In the genomic region with DNA sequence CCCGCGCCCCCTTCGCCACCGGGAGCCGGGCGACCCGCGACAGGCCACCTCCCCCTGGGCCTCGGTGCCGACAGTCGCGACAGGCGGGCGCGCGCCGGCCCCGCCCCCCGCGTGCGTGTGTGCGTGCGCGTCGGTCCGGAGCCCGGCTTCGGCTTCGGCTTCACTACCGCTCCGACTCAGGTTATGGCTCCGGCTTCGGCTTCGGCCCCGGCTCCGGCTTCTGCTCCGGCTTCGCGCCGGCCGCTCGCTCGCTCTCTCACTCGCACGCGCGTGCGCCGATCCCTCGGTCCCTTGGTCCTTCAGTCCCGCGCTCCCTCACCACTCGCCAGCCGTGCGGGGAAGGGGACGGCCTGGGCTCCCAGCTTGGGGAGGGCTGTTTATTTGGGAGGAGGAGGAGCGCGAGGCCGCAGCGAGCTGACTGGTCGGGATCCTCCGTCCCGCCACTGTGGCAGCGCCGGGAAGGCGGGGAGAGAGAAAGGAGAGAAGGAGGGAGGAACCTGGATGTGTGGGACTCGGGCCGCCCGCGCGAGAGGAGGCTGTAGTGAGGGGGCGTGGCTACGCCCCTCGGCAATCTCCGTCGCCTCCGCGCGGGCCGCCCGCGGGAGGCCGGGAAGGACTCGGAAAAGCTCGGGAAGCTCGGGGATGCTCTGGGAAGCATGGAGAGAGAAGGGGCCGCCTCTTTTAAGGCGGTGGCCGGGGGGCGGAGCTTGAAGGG, we compare ENCODE assay signal across 8 mouse cellular contexts. TPM values are rescaled to one million over a fixed set of nuclear protein-coding genes. Genes with fewer than 3 reads are reported as not detected.
A peak's percentile ranks its signal among the peaks of the same experiment; 100 is the strongest.
DNase-seq lines count a peak whose midpoint lies in the region; ATAC-seq and TF ChIP-seq lines count a peak whose summit lies in the region.

A gene (minus strand): TSS at position 458 of the 715 bp plus-strand sequence.

- intact Hi-C loops in heart, postnatal 14 days (cut with DNase I) = loop anchor here (5.0 kb wide), 1 partner anchor 49 kb away; no protein-coding TSS in a partner anchor

- peaks cover 4 to 11% of the 10 kb centered on the region in 2 experiments; a peak in 3 of 4 replicates for H3K4me1 ChIP-seq in ES-E14 (ENCODE audit: control insufficient read depth in 2 of 2, insufficient read depth in 2 of 2, low read length in 2 of 2, poor library complexity in 1 of 2)
- H3K4me1 ChIP-seq in forebrain, embryonic 15.5 days = peaks cover 36% of the 10 kb centered on the region
- no peaks in the 10 kb centered on the region; the same call in none of the 2 replicates for H3K4me1 ChIP-seq in liver, embryonic 16.5 days (ENCODE audit: control insufficient read depth, low read depth, low read length)
- H3K4me1 ChIP-seq in neural tube, embryonic 15.5 days = peaks cover 31% of the 10 kb centered on the region
- H3K4me1 ChIP-seq in thymus, adult 2 months (replicated peaks; ENCODE audit: control insufficient read depth, insufficient read depth, low read length) = 0 out of 2 replicates have a peak, but pooled peaks cover 7% of the 10 kb centered on the region

- peak within 1 kb of the TSS; percentile 95 for H3K27ac ChIP-seq in ES-E14 (ENCODE audit: insufficient read depth, low read depth, low read length, poor library complexity, severe bottlenecking)
- peak within 1 kb of the TSS; percentile 97 for H3K27ac ChIP-seq in forebrain, embryonic 15.5 days (replicated peaks)
- peak within 1 kb of the TSS; percentile 74 for H3K27ac ChIP-seq in liver, embryonic 16.5 days (ENCODE audit: low read length)
- peak within 1 kb of the TSS; percentile 99 for H3K27ac ChIP-seq in neural tube, embryonic 15.5 days (replicated peaks)
- no peak within 1 kb of the TSS for H3K27ac ChIP-seq in thymus, adult 2 months (ENCODE audit: control insufficient read depth, insufficient read depth, low read length)

- TF ChIP-seq POLR2A in thymus, adult 2 months (IDR thresholded peaks at IDR 0.05; ENCODE audit: control insufficient read depth, extremely low read depth, insufficient read depth, low read length, poor library complexity) = no peak

- H3K9ac ChIP-seq in ES-E14 (ENCODE audit: insufficient read depth, low read depth, low read length, poor library complexity, severe bottlenecking) = peak within 1 kb of the TSS; percentile 97
- peak within 1 kb of the TSS; percentile 89 for H3K9ac ChIP-seq in forebrain, embryonic 15.5 days (replicated peaks)
- peak within 1 kb of the TSS; percentile 61 for H3K9ac ChIP-seq in liver, embryonic 16.5 days (ENCODE audit: low read depth, low read length)
- peak within 1 kb of the TSS; percentile 95 for H3K9ac ChIP-seq in neural tube, embryonic 15.5 days (replicated peaks)

- in situ Hi-C loops in ES-E14 (cut with MboI; ENCODE audit: low sequenced_read_pairs in 2 of 2, unreplicated experiment in 2 of 2) = no loop called here

- ATAC-seq in forebrain, embryonic 15.5 days (replicated peaks) = peak; percentile 97
- peak; percentile 90 for ATAC-seq in liver, embryonic 16.5 days (ENCODE audit: low read depth)
- peak; percentile 96 for ATAC-seq in neural tube, embryonic 15.5 days (ENCODE audit: low FRiP score)

- H3K36me3 ChIP-seq in ES-E14 (ENCODE audit: control insufficient read depth, insufficient read depth, low read length, poor library complexity, severe bottlenecking) = peaks cover 3% of the 10 kb centered on the region; the same call in 1 of the 2 replicates
- H3K36me3 ChIP-seq in forebrain, embryonic 15.5 days = no peaks in the 10 kb centered on the region
- no peaks in the 10 kb centered on the region for H3K36me3 ChIP-seq in liver, embryonic 16.5 days (ENCODE audit: control insufficient read depth, insufficient read depth)
- H3K36me3 ChIP-seq in neural tube, embryonic 15.5 days = no peaks in the 10 kb centered on the region
- H3K36me3 ChIP-seq in thymus, adult 2 months (ENCODE audit: control insufficient read depth, insufficient read depth, low read length) = no peaks in the 10 kb centered on the region

- peak within 1 kb of the TSS; percentile 90 to 99 for H3K4me3 ChIP-seq in ES-E14 (ENCODE audit: insufficient read depth in 1 of 2, low read depth in 1 of 2, low read length in 2 of 2, poor library complexity in 1 of 2, severe bottlenecking in 1 of 2)
- peak within 1 kb of the TSS; percentile 81 for H3K4me3 ChIP-seq in forebrain, embryonic 15.5 days
- H3K4me3 ChIP-seq in liver, embryonic 16.5 days (ENCODE audit: low read depth, low read length) = peak within 1 kb of the TSS; percentile 66
- peak within 1 kb of the TSS; percentile 92 for H3K4me3 ChIP-seq in neural tube, embryonic 15.5 days (replicated peaks)
- H3K4me3 ChIP-seq in thymus, adult 2 months (ENCODE audit: control insufficient read depth, insufficient read depth, low read length) = peak within 1 kb of the TSS; percentile 48

- H3K9me3 ChIP-seq in ES-E14 (ENCODE audit: control insufficient read depth, insufficient read depth, low read depth, low read length) = no peaks in the 10 kb centered on the region
- no peaks in the 10 kb centered on the region for H3K9me3 ChIP-seq in forebrain, embryonic 15.5 days
- no peaks in the 10 kb centered on the region for H3K9me3 ChIP-seq in liver, embryonic 16.5 days (replicated peaks; ENCODE audit: control insufficient read depth, low read length)
- H3K9me3 ChIP-seq in neural tube, embryonic 15.5 days (replicated peaks) = no peaks in the 10 kb centered on the region

- under 1% methylated on average over 88 of the region's 90 CpGs for WGBS in forebrain, embryonic 15.5 days
- under 1% methylated on average over 90 of the region's 90 CpGs for WGBS in large intestine, adult 2 months
- WGBS in liver, embryonic 16.5 days (ENCODE audit: insufficient replicate concordance) = under 1% methylated on average over 76 of the region's 90 CpGs
- under 1% methylated on average over 89 of the region's 90 CpGs for WGBS in neural tube, embryonic 15.5 days
- WGBS in thymus, adult 2 months = under 1% methylated on average over 90 of the region's 90 CpGs

- H3K4me2 ChIP-seq in forebrain, embryonic 15.5 days (replicated peaks) = peak within 1 kb of the TSS; percentile 62
- peak within 1 kb of the TSS; percentile 67 for H3K4me2 ChIP-seq in liver, embryonic 16.5 days (ENCODE audit: low read depth, low read length)
- peak within 1 kb of the TSS; percentile 72 for H3K4me2 ChIP-seq in neural tube, embryonic 15.5 days

- no peaks in the 10 kb centered on the region for H3K27me3 ChIP-seq in forebrain, embryonic 15.5 days
- H3K27me3 ChIP-seq in liver, embryonic 16.5 days (ENCODE audit: control insufficient read depth, insufficient read depth, low read depth, low read length) = peaks cover 42% of the 10 kb centered on the region
- H3K27me3 ChIP-seq in neural tube, embryonic 15.5 days (replicated peaks) = no peaks in the 10 kb centered on the region
- no peaks in the 10 kb centered on the region; the same call in 1 of the 2 replicates for H3K27me3 ChIP-seq in thymus, adult 2 months (ENCODE audit: control insufficient read depth, insufficient read depth, low read length)

- no peak for TF ChIP-seq CTCF in thymus, adult 2 months (IDR thresholded peaks at IDR 0.05; ENCODE audit: borderline replicate concordance, control insufficient read depth, extremely low read depth, insufficient read depth, low read length, poor library complexity)

- peak; percentile 95 for DNase-seq in ES-E14 (ENCODE audit: low read depth, low spot score)
- DNase-seq in c-Kit-positive CD71-positive TER-119-positive erythroid progenitor cells, embryonic 14.5 days (ENCODE audit: low spot score) = peak; percentile 9
- peak; percentile 94 to 95 for DNase-seq in heart, postnatal 14 days
- peak; percentile 67 for DNase-seq in large intestine, adult 2 months (ENCODE audit: low read depth, low spot score)
- DNase-seq in thymus, adult 2 months = peak; percentile 42

TF ChIP-seq in ES-E14, 5 proteins besides CTCF, POLR2A, EP300 and RAD21:
- no peak; the same call in 1 of the 2 replicates for TF ChIP-seq HCFC1 (IDR thresholded peaks at IDR 0.05; ENCODE audit: borderline replicate concordance, insufficient read depth, low read length)
- peak; percentile 78; the same call in 1 of the 2 replicates for TF ChIP-seq CHD2 (IDR thresholded peaks at IDR 0.05; ENCODE audit: low read depth, low read length)

RNA-seq across cellular contexts. Expression of the gene that starts here (rescaled TPM):
- total RNA-seq in ES-E14 (2012; rRNA removed) = 55.3 and 56.4 TPM in 2 replicates
- 173 and 183 TPM in 2 replicates for polyA plus RNA-seq in forebrain, embryonic 15.5 days (2015; fragmentation: Nextera tagmentation; extraction: Ambion mirVana)
- total RNA-seq in heart, postnatal 14 days (2021) = 100 to 1,000 TPM; 112 to 118 TPM
- polyA plus RNA-seq in large intestine, adult 2 months (2012; rRNA removed) = 18.4 and 26.5 TPM in 2 replicates
- 12.7 and 14.4 TPM in 2 replicates for polyA plus RNA-seq in liver, embryonic 16.5 days (2015; fragmentation: Nextera tagmentation; extraction: Ambion mirVana)
- polyA plus RNA-seq in neural tube, embryonic 15.5 days (2015; fragmentation: Nextera tagmentation; extraction: Ambion mirVana) = 103 and 120 TPM in 2 replicates
- polyA plus RNA-seq in thymus, adult 2 months (2012; rRNA removed) = 13.4 and 20.5 TPM in 2 replicates

Comparison
In these comparisons a context has a peak if more than half of its experiments do, and no peak if none do; other contexts are left out.
1. DNase-seq: peak in every context shown above with its lines; median percentile 95 in ES-E14; 94 in heart, postnatal 14 days; 67 in large intestine, adult 2 months; 42 in thymus, adult 2 months; 9 in c-Kit-positive CD71-positive TER-119-positive erythroid progenitor cells, embryonic 14.5 days.